Mouse (Mus musculus) retina, postnatal 7 days (tissue): ENCODE measurements around the gene Msrb1.
"Not testable (repeated sequence)": the region's sequence is repeated elsewhere in the genome, so short reads cannot be mapped to it uniquely, and the experiment has no call there.

Experiments used
- DNase-seq: peaks from one replicate; pipeline ENCODE4 v3.0.0-alpha.2; 2012; ENCODE audit warnings: low read depth, low spot score

Gene Msrb1

GRCm38 (mm10) chr17:24719494-24720222, 16.8 kb upstream of the Msrb1 start:
- peak; percentile 95 for DNase-seq

- not testable (repeated sequence) for DNase-seq
Observed at GRCm38 (mm10) chr17:24720616-24721015, 15.8 kb upstream of the Msrb1 start.

GRCm38 (mm10) chr17:24721383-24721955, 15.0 kb upstream of the Msrb1 start:
- DNase-seq, result not testable (repeated sequence)

- DNase-seq, result no peak
Observed at GRCm38 (mm10) chr17:24722220-24722924, 14.1 kb upstream of the Msrb1 start.

GRCm38 (mm10) chr17:24723122-24723880, 13.1 kb upstream of the Msrb1 start:
- no peak for DNase-seq

- no peak for DNase-seq
Observed at GRCm38 (mm10) chr17:24723881-24724180, 12.6 kb upstream of the Msrb1 start.

GRCm38 (mm10) chr17:24724184-24724583, 12.3 kb upstream of the Msrb1 start, which contains the start of gene Ndufb10:
TSS of gene Ndufb10 (minus strand) at chr17:24724478.
- DNase-seq, result peak; percentile 93

- DNase-seq, result no peak
Observed at GRCm38 (mm10) chr17:24725637-24726390, 10.6 kb upstream of the Msrb1 start.

GRCm38 (mm10) chr17:24727618-24728017, 8.8 kb upstream of the Msrb1 start, which contains the start of gene Rpl3l:
TSS of gene Rpl3l (plus strand) at chr17:24727820.
- DNase-seq, result no peak

- DNase-seq, result no peak
Observed at GRCm38 (mm10) chr17:24728184-24728583, 8.3 kb upstream of the Msrb1 start.

- no peak for DNase-seq
Observed at GRCm38 (mm10) chr17:24729067-24729466, 7.4 kb upstream of the Msrb1 start.

- no peak for DNase-seq
Observed at GRCm38 (mm10) chr17:24730787-24731186, 5.7 kb upstream of the Msrb1 start.

- no peak for DNase-seq
Observed at GRCm38 (mm10) chr17:24732233-24732935, 4.1 kb upstream of the Msrb1 start.

- no peak for DNase-seq
Observed at GRCm38 (mm10) chr17:24733434-24734050, 2.9 kb upstream of the Msrb1 start.

- no peak for DNase-seq
Observed at GRCm38 (mm10) chr17:24734513-24734912, 1.9 kb upstream of the Msrb1 start.

GRCm38 (mm10) chr17:24735446-24735845, 996 bp upstream of the Msrb1 start:
- no peak for DNase-seq

GRCm38 (mm10) chr17:24737135-24737810, 831 bp downstream of the Msrb1 start:
- no peak for DNase-seq

GRCm38 (mm10) chr17:24738238-24738637, 1.8 kb downstream of the Msrb1 start:
- no peak for DNase-seq

GRCm38 (mm10) chr17:24739926-24740325, 3.5 kb downstream of the Msrb1 start:
- DNase-seq, result no peak

- DNase-seq, result no peak
Observed at GRCm38 (mm10) chr17:24742307-24742706, 5.9 kb downstream of the Msrb1 start.
